Mouse (Mus musculus) heart, postnatal 0 days (tissue): ENCODE results near the gene Cflar. TPM values are rescaled to one million over a fixed set of nuclear protein-coding genes. Genes with fewer than 3 reads are reported as not detected.

Experiments
- ATAC-seq: fragments of 200-750 bp; cut with Nextera tagmentation; 2 replicates; pipeline ENCODE4 v1.8.0; 2017; ENCODE audit warnings: low read depth, moderate number of reproducible peaks, moderate library complexity; ENCODE audit not compliant: insufficient read depth
- DNase-seq: peaks from one replicate; pipeline ENCODE4 v3.0.0-alpha.2; 2016; ENCODE audit warnings: low spot score
- H3K27ac ChIP-seq: fragments of 300-500 bp; sonication (generic); 2 replicates; pipeline ENCODE4 v1.5.1; 2014; ENCODE audit warnings: low read depth, mild to moderate bottlenecking
- H3K27me3 ChIP-seq: fragments of 300-500 bp; sonication (generic); 2 replicates; pipeline ENCODE4 v1.6.1; 2014; ENCODE audit warnings: low read length, mixed read lengths; ENCODE audit not compliant: control insufficient read depth, insufficient read depth
- H3K36me3 ChIP-seq: fragments of 300-500 bp; sonication (generic); replicated peaks from 2 replicates; pipeline ENCODE4 v1.6.1; 2014; ENCODE audit warnings: low read length, mixed read lengths; ENCODE audit not compliant: control insufficient read depth, insufficient read depth
- H3K4me1 ChIP-seq: fragments of 300-500 bp; sonication (generic); 2 replicates; pipeline ENCODE4 v1.6.1; 2014; ENCODE audit warnings: antibody characterized with exemption; ENCODE audit not compliant: control insufficient read depth, insufficient read depth
- H3K4me2 ChIP-seq: fragments of 300-500 bp; sonication (generic); 2 replicates; pipeline ENCODE4 v1.6.1; 2014; ENCODE audit warnings: low read depth, mild to moderate bottlenecking, low read length, moderate library complexity
- H3K4me3 ChIP-seq: fragments of 300-500 bp; sonication (generic); 2 replicates; pipeline ENCODE4 v1.5.1; 2014; ENCODE audit warnings: low read depth, low read length
- H3K9ac ChIP-seq: fragments of 300-500 bp; sonication (generic); replicated peaks from 2 replicates; pipeline ENCODE4 v1.6.1; 2014; ENCODE audit warnings: low read depth, low read length, mixed read lengths
- H3K9me3 ChIP-seq: fragments of 300-500 bp; sonication (generic); replicated peaks from 2 replicates; pipeline ENCODE4 v1.6.1; 2016; ENCODE audit warnings: low read length; ENCODE audit not compliant: control insufficient read depth
- CTCF ChIP-seq: IDR thresholded peaks from 2 replicates; pipeline ENCODE4 v1.5.1; 2016; ENCODE audit warnings: antibody characterized with exemption, control low read depth, low read depth
- EP300 ChIP-seq: IDR thresholded peaks from 2 replicates; pipeline ENCODE4 v1.6.1; 2016; ENCODE audit warnings: antibody characterized with exemption, low read depth
- WGBS: fragments of 180-500 bp; shearing (Covaris S2); extraction: QIAGEN DNeasy Blood & Tissue Kit; methylation state at CpG from one replicate; pipeline ENCODE4 v1.1.7; 2014; 5-methylcytosine and 5-hydroxymethylcytosine counted together
- polyA plus RNA-seq: library from polyadenylated mRNA; unstranded; fragments of >200 nt; fragmentation: Nextera tagmentation; extraction: Ambion mirVana; gene quantifications from 2 replicates; pipeline ENCODE4 v1.2.1, GENCODE M21; 2015
- total RNA-seq: library from RNA; depleted of rRNA; stranded (reverse); fragments of >200 nt; gene quantifications from 2 replicates; pipeline ENCODE4 v1.2.3, GENCODE M21; 2014; ENCODE audit warnings: low replicate concordance

The Cflar gene
- total and polyA plus RNA-seq, 2 experiments from 2014 or later, result 49.8 to 102 TPM

- peak; percentile 33 for DNase-seq
Measured at GRCm38 (mm10) chr1:58770111-58770720, 58.9 kb downstream of the Cflar start.

DNA sequence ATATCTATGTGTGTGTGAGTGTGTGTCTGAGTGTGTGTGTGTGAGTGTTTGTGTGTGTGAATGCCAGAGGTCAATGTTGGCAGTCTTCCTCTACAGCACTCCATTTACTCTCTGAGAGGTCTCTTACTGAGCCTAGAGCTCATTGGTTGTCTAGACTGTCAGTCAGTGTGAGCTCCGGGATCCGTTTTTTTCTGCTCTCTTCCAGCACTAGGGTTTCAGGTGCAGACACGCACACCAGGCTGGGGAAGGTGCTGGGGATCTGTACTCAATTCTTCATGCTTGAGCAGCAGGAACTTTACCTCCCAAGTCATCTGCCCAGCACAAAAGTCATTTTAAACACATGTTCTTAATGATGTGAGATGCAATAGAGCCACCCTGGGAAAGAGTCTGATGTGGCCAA lies 60.8 kb downstream of the Cflar start:
- Histone ChIP-seq H3K9me3 (no peaks in the 10 kb centered on the region), H3K4me1 (no peaks in the 10 kb centered on the region), H3K27me3 (no peaks in the 10 kb centered on the region), H3K9ac (no peak overlapping the region), H3K27ac (no peak overlapping the region), H3K4me2 (no peak overlapping the region), H3K4me3 (no peak overlapping the region), H3K36me3 (no peaks in the 10 kb centered on the region)
- DNase-seq (no peak), ATAC-seq (no peak)
- WGBS, result 63% methylated on average over 3 of the region's 3 CpGs
- TF ChIP-seq EP300, result no peak

More at GRCm38 (mm10) chr1:58770111-58770720, 58.9 kb downstream of the Cflar start:
- no peaks in the 10 kb centered on the region for H3K36me3 ChIP-seq
- 27% methylated on average over 7 of the region's 7 CpGs for WGBS
- H3K9ac ChIP-seq, result no peak overlapping the region
- no peak for TF ChIP-seq EP300
- TF ChIP-seq CTCF, result peak; percentile 66
- ATAC-seq, result no peak
- H3K27me3 ChIP-seq, result no peaks in the 10 kb centered on the region
- H3K4me3 ChIP-seq, result no peak overlapping the region
- H3K4me2 ChIP-seq, result no peak overlapping the region
- H3K27ac ChIP-seq, result no peak overlapping the region
- no peaks in the 10 kb centered on the region for H3K4me1 ChIP-seq
- no peaks in the 10 kb centered on the region for H3K9me3 ChIP-seq

GRCm38 (mm10) chr1:58773280-58773679 lies 62.0 kb downstream of the Cflar start:
- Histone ChIP-seq H3K27ac (no peak overlapping the region), H3K27me3 (no peaks in the 10 kb centered on the region), H3K4me2 (no peak overlapping the region), H3K4me1 (no peaks in the 10 kb centered on the region), H3K4me3 (no peak overlapping the region), H3K9me3 (no peaks in the 10 kb centered on the region), H3K36me3 (no peaks in the 10 kb centered on the region), H3K9ac (no peak overlapping the region)
- TF ChIP-seq EP300 (no peak), CTCF (no peak)
- ATAC-seq (no peak), DNase-seq (no peak)

GRCm38 (mm10) chr1:58773905-58774304 lies 62.6 kb downstream of the Cflar start:
- no peaks in the 10 kb centered on the region for H3K9me3 ChIP-seq
- H3K4me2 ChIP-seq, result no peak overlapping the region
- 52% methylated on average over 2 of the region's 2 CpGs for WGBS
- H3K27ac ChIP-seq, result no peak overlapping the region
- no peaks in the 10 kb centered on the region for H3K27me3 ChIP-seq
- H3K4me3 ChIP-seq, result no peak overlapping the region
- no peaks in the 10 kb centered on the region for H3K4me1 ChIP-seq
- no peaks in the 10 kb centered on the region for H3K36me3 ChIP-seq
- no peak for TF ChIP-seq CTCF
- no peak for TF ChIP-seq EP300
- ATAC-seq, result no peak
- no peak for DNase-seq
- H3K9ac ChIP-seq, result no peak overlapping the region

DNA sequence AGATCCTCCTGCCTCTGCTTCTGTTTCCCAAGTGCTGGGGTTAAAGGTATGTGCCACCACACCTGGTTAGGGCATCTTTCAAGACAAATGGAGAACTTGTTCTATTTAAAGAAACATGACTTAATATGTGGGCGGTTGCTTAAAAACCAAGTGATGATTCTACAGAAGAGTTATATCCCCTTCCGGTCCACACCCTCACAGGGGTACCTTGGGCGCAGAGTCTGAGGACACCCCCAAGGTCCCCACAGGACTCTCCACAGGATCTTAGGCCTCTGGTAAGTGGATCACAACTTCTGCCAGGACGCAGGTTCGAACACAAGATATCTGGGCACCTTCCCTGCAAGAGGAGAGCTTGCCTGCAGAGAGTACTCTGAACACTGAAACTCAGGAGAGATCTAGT lies 64.1 kb downstream of the Cflar start:
- Histone ChIP-seq H3K4me1 (no peaks in the 10 kb centered on the region), H3K27ac (no peak overlapping the region), H3K4me3 (no peak overlapping the region), H3K36me3 (no peaks in the 10 kb centered on the region), H3K9me3 (no peaks in the 10 kb centered on the region), H3K27me3 (no peaks in the 10 kb centered on the region), H3K9ac (no peak overlapping the region), H3K4me2 (no peak overlapping the region)
- no peak for ATAC-seq
- 88% methylated on average over 5 of the region's 5 CpGs for WGBS
- no peak for TF ChIP-seq CTCF
- TF ChIP-seq EP300, result no peak
- DNase-seq, result no peak

DNA sequence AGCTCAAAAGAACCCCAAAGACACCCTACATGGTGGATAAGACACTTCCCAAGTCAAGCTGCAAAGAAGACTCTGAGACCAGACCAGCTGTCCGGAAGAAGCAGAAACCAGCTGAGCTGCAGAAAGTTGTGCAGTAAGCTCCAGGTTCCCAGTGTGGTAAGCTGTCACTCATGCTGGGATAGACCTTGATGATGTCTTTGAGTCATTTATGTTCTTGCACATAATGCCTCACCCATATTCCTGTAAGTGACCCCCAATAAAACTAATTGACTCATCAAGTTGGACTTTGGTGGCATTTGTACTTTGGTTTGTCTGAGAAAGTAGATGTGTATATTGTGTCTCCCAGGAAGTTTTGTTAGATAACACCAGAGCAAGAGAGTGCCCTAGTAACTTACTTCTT lies 66.3 kb downstream of the Cflar start:
- 90% methylated on average over 1 of the region's 1 CpGs for WGBS
- no peaks in the 10 kb centered on the region for H3K4me1 ChIP-seq

More for the DNA sequence above, 66.3 kb downstream of the Cflar start:
- Histone ChIP-seq H3K9me3 (no peaks in the 10 kb centered on the region), H3K9ac (no peak overlapping the region), H3K27me3 (no peaks in the 10 kb centered on the region), H3K27ac (no peak overlapping the region), H3K36me3 (no peaks in the 10 kb centered on the region), H3K4me2 (no peak overlapping the region), H3K4me3 (no peak overlapping the region)
- no peak for TF ChIP-seq EP300
- TF ChIP-seq CTCF, result no peak
- ATAC-seq, result no peak
- no peak for DNase-seq
